Mouse (Mus musculus) embryonic fibroblast, embryonic 13.5 days (primary cell): ENCODE measurements at regions not wholly inside any gene's neighbourhood (a gene's known extent, or its start where the extent isn't known, plus 50 kb on each side); places are given as distances from the start of the nearest gene placed in this dataset.

Experiments used
- CTCF ChIP-seq: IDR thresholded peaks from 2 replicates; pipeline ENCODE4 v1.5.1; 2011; ENCODE audit warnings: mild to moderate bottlenecking, control low read depth, low read length, moderate library complexity, borderline replicate concordance; ENCODE audit not compliant: insufficient read depth
- POLR2A ChIP-seq: IDR thresholded peaks from 2 replicates; pipeline ENCODE4 v1.6.1; 2011; ENCODE audit warnings: low read depth, mild to moderate bottlenecking, control low read depth, low read length, moderate library complexity

GRCm38 (mm10) chr12:10589537-10589936 lies 199.0 kb downstream of the Rdh14 start:
- TF ChIP-seq CTCF, result no peak
- TF ChIP-seq POLR2A, result no peak
